20 mouse cellular contexts compared by ENCODE assay signal in the genomic region with DNA sequence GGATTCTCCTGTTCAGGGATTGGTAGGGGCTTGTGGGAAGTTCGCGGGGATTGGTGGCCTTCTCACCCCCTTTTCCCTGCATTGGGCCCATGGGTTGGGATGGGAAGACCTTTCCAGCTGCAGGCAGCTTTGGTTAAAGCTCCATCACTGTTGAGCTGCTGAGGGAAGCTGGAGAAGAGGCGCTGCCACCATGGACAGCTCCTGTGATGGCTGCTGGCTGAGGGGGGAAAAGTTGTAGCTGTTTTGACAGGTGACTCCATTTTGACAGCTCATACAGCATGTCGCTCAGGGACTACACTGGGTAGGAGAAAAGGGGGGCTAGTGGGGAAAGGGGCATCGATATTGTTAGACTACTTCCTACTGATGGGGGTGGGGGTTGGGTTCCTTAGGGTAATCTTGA. TPM values are rescaled to one million over a fixed set of nuclear protein-coding genes. Genes with fewer than 3 reads are reported as not detected.
DNase-seq lines count a peak whose midpoint lies in the region; ATAC-seq and TF ChIP-seq lines count a peak whose summit lies in the region.
"Had no signal": no experiment of that assay in that cellular context is flagged by ENCODE, and none has a peak within 500 bp of the region (broad histone marks: within the 10 kb centered on the region; RNA-seq: fewer than 3 reads in every experiment).

No protein-coding gene starts in this region.

- WGBS in kidney, postnatal 0 days: 43% methylated on average over 5 of the region's 5 CpGs

- no peak for TF ChIP-seq CTCF in kidney, postnatal 0 days (IDR thresholded peaks at IDR 0.05; ENCODE audit: low read depth)

- H3K4me3 ChIP-seq in kidney, postnatal 0 days (replicated peaks; ENCODE audit: low read depth, low read length): no peak overlapping the region
- H3K4me3 ChIP-seq: embryonic facial prominence, embryonic 15.5 days; heart, embryonic 13.5 days; hindbrain, embryonic 13.5 days; limb, embryonic 12.5 days; midbrain, embryonic 10.5 days had no signal

- no peaks in the 10 kb centered on the region for H3K27me3 ChIP-seq in kidney, postnatal 0 days (ENCODE audit: insufficient read depth, low read length)
- H3K27me3 ChIP-seq: embryonic facial prominence, embryonic 15.5 days; heart, embryonic 13.5 days; hindbrain, embryonic 13.5 days; limb, embryonic 12.5 days had no signal

- H3K4me2 ChIP-seq in kidney, postnatal 0 days (ENCODE audit: low read length): no peak overlapping the region
- H3K4me2 ChIP-seq: embryonic facial prominence, embryonic 15.5 days; heart, embryonic 13.5 days; hindbrain, embryonic 13.5 days; limb, embryonic 12.5 days had no signal

- DNase-seq in kidney, postnatal 0 days (ENCODE audit: low spot score): peak; percentile 38
- no peak for DNase-seq in kidney, adult 18-20 months
- DNase-seq in retina, embryonic 14.5 days (ENCODE audit: low spot score): peak; percentile 23
- DNase-seq in retina, postnatal 1 day: no peak
- peak; percentile 23 for DNase-seq in embryo, embryonic 11.5 days (ENCODE audit: low read depth, low spot score)
- peak; percentile 3 for DNase-seq in yolk sac, embryonic 10.5 days (ENCODE audit: low spot score)
- DNase-seq in spleen, postnatal 36 days (ENCODE audit: low spot score in 2 of 2): no peak
- DNase-seq: cerebellum, adult 2 months; gastrocnemius, postnatal 10 days; liver, postnatal 0 days; right cerebral cortex, postnatal 14 days; thymus, postnatal 36 days had no signal

- no peaks in the 10 kb centered on the region for H3K4me1 ChIP-seq in kidney, postnatal 0 days (replicated peaks; ENCODE audit: insufficient read depth, low read length)
- H3K4me1 ChIP-seq: embryonic facial prominence, embryonic 15.5 days; heart, embryonic 13.5 days; hindbrain, embryonic 13.5 days; limb, embryonic 12.5 days; midbrain, embryonic 10.5 days had no signal

- ATAC-seq in kidney, postnatal 0 days (replicated peaks; ENCODE audit: low FRiP score, low read depth): no peak
- ATAC-seq in activated CD4-positive, CD25-positive, alpha-beta regulatory T cell, adult 4 months: no peak
- ATAC-seq: forebrain, embryonic 14.5 days; liver, postnatal 0 days had no signal

- no peak overlapping the region for H3K9ac ChIP-seq in kidney, postnatal 0 days (ENCODE audit: low read depth, low read length)
- H3K9ac ChIP-seq: embryonic facial prominence, embryonic 15.5 days; heart, embryonic 13.5 days; hindbrain, embryonic 13.5 days; limb, embryonic 12.5 days; liver, postnatal 0 days had no signal

- H3K36me3 ChIP-seq in kidney, postnatal 0 days (ENCODE audit: insufficient read depth, low read length): no peaks in the 10 kb centered on the region
- H3K36me3 ChIP-seq: embryonic facial prominence, embryonic 15.5 days; heart, embryonic 13.5 days; hindbrain, embryonic 13.5 days; limb, embryonic 12.5 days; midbrain, embryonic 10.5 days had no signal

- no peaks in the 10 kb centered on the region for H3K9me3 ChIP-seq in kidney, postnatal 0 days (replicated peaks; ENCODE audit: low read length)
- H3K9me3 ChIP-seq: embryonic facial prominence, embryonic 15.5 days; heart, embryonic 13.5 days; hindbrain, embryonic 13.5 days; limb, embryonic 12.5 days; midbrain, embryonic 10.5 days had no signal

- no peak overlapping the region for H3K27ac ChIP-seq in kidney, postnatal 0 days
- H3K27ac ChIP-seq: embryonic facial prominence, embryonic 15.5 days; heart, embryonic 13.5 days; hindbrain, embryonic 13.5 days; limb, embryonic 12.5 days; midbrain, embryonic 10.5 days had no signal

RNA-seq across cellular contexts. Expression of a gene that starts 3.0 kb away (rescaled TPM):
- polyA plus RNA-seq in kidney, postnatal 0 days (2015; fragmentation: Nextera tagmentation; extraction: Ambion mirVana): not detected in 2 replicates
- polyA plus RNA-seq in activated CD4-positive, CD25-positive, alpha-beta regulatory T cell, adult 4 months (2017; shearing (Covaris generic)): not detected
- polyA plus RNA-seq: cerebellum, adult 2 months; embryonic facial prominence, embryonic 15.5 days; heart, embryonic 13.5 days; hindbrain, embryonic 13.5 days; kidney, embryonic 16.5 days; limb, embryonic 12.5 days; liver, postnatal 0 days had no signal

RNA-seq across cellular contexts. Expression of a gene that starts 15.4 kb away (rescaled TPM):
- polyA plus RNA-seq in kidney, postnatal 0 days (2015; fragmentation: Nextera tagmentation; extraction: Ambion mirVana): 4.6 and 5.4 TPM in 2 replicates
- under 1 TPM in 1 of 2 experiments, not detected in 1; 0.09 TPM for polyA plus RNA-seq in activated CD4-positive, CD25-positive, alpha-beta regulatory T cell, adult 4 months (2017; shearing (Covaris generic))
- polyA plus RNA-seq: heart, embryonic 13.5 days; liver, postnatal 0 days had no signal

Comparison
In these comparisons a context has a peak if more than half of its experiments do, and no peak if none do; other contexts are left out.
1. DNase-seq: peak in kidney, postnatal 0 days (single experiment), retina, embryonic 14.5 days (single experiment), embryo, embryonic 11.5 days (single experiment) and yolk sac, embryonic 10.5 days (single experiment); none in kidney, adult 18-20 months (single experiment), retina, postnatal 1 day (single experiment) and spleen, postnatal 36 days (0 of 2).